27 mouse cellular contexts compared by ENCODE assay signal in genomic region chr4:65283611-65284010, GRCm38 (mm10).
DNase-seq lines count a peak whose midpoint lies in the region; ATAC-seq and TF ChIP-seq lines count a peak whose summit lies in the region.
"Had no signal": no experiment of that assay in that cellular context is flagged by ENCODE, and none has a peak within 500 bp of the region (broad histone marks: within the 10 kb centered on the region; RNA-seq: fewer than 3 reads in every experiment).

No protein-coding gene starts in this region.

- TF ChIP-seq RAD21 in MEL (IDR thresholded peaks at IDR 0.05; ENCODE audit: low read depth, low read length): no peak

- no peaks in the 10 kb centered on the region for H3K9me3 ChIP-seq in MEL (replicated peaks; ENCODE audit: insufficient read depth, low read length)
- no peaks in the 10 kb centered on the region for H3K9me3 ChIP-seq in liver, embryonic 12.5 days (replicated peaks)
- H3K9me3 ChIP-seq in liver, embryonic 15.5 days (replicated peaks): no peaks in the 10 kb centered on the region
- H3K9me3 ChIP-seq: embryonic facial prominence, embryonic 10.5 days; embryonic facial prominence, embryonic 13.5 days; forebrain, embryonic 12.5 days; forebrain, embryonic 15.5 days; heart, embryonic 10.5 days; hindbrain, embryonic 12.5 days; hindbrain, embryonic 15.5 days had no signal

- peak in 1 of 2 experiments; percentile 17; a peak in 1 of 4 replicates for TF ChIP-seq EP300 in MEL (IDR thresholded peaks at IDR 0.05; ENCODE audit: low read depth in 1 of 2, low read length in 2 of 2)

- H3K9ac ChIP-seq in MEL (ENCODE audit: control insufficient read depth, low read depth, low read length, poor library complexity, severe bottlenecking): no peak overlapping the region
- H3K9ac ChIP-seq in liver, embryonic 12.5 days: no peak overlapping the region
- H3K9ac ChIP-seq in liver, embryonic 15.5 days: no peak overlapping the region
- H3K9ac ChIP-seq: embryonic facial prominence, embryonic 13.5 days; forebrain, embryonic 12.5 days; forebrain, embryonic 15.5 days; hindbrain, embryonic 12.5 days; hindbrain, embryonic 15.5 days had no signal

- no peaks in the 10 kb centered on the region for H3K79me2 ChIP-seq in MEL (ENCODE audit: control insufficient read depth, insufficient read depth, low read length, poor library complexity)

- peaks cover 2 to 8% of the 10 kb centered on the region in 2 experiments; a peak in 3 of 4 replicates for H3K4me1 ChIP-seq in MEL (ENCODE audit: control insufficient read depth in 1 of 2, insufficient read depth in 2 of 2, low read length in 2 of 2)
- H3K4me1 ChIP-seq in liver, embryonic 12.5 days: peaks cover 43% of the 10 kb centered on the region
- 0 out of 2 replicates have a peak, but pooled peaks cover 11% of the 10 kb centered on the region for H3K4me1 ChIP-seq in liver, embryonic 15.5 days (replicated peaks)

- intact Hi-C loops in gastrocnemius, postnatal 14 days (cut with DNase I; ENCODE audit: low total_unique reads): no loop called here

- H3K27ac ChIP-seq in MEL (ENCODE audit: control insufficient read depth, low read depth, low read length): 0 out of 2 replicates have a peak overlapping the region, but pooled peaks have one; percentile 15
- no peak overlapping the region for H3K27ac ChIP-seq in liver, embryonic 12.5 days
- no peak overlapping the region for H3K27ac ChIP-seq in liver, embryonic 15.5 days (replicated peaks)
- H3K27ac ChIP-seq: embryonic facial prominence, embryonic 10.5 days; embryonic facial prominence, embryonic 13.5 days; forebrain, embryonic 12.5 days; forebrain, embryonic 15.5 days; heart, adult 2 months; heart, embryonic 10.5 days; hindbrain, embryonic 12.5 days; hindbrain, embryonic 15.5 days had no signal

- H3K4me3 ChIP-seq in MEL (ENCODE audit: control insufficient read depth in 1 of 2, insufficient read depth in 1 of 2, low read depth in 2 of 2, low read length in 2 of 2): no peak overlapping the region
- H3K4me3 ChIP-seq in liver, embryonic 12.5 days: no peak overlapping the region
- H3K4me3 ChIP-seq in liver, embryonic 15.5 days (replicated peaks): no peak overlapping the region
- H3K4me3 ChIP-seq: embryonic facial prominence, embryonic 10.5 days; embryonic facial prominence, embryonic 13.5 days; erythroblast, embryonic 14.5 days; forebrain, embryonic 12.5 days; forebrain, embryonic 15.5 days; heart, adult 2 months; heart, embryonic 10.5 days; hindbrain, embryonic 12.5 days; hindbrain, embryonic 15.5 days had no signal

- ATAC-seq in liver, embryonic 12.5 days: peak; percentile 77
- peak; percentile 57 for ATAC-seq in liver, embryonic 15.5 days (ENCODE audit: insufficient read depth)
- peak; percentile 70 for ATAC-seq in megakaryocyte-erythroid progenitor cell, adult 5-6 weeks (replicated peaks; ENCODE audit: low FRiP score, low TSS enrichment, poor library complexity, severe bottlenecking)
- ATAC-seq: forebrain, embryonic 15.5 days had no signal

- no peak overlapping the region for H3K4me2 ChIP-seq in liver, embryonic 12.5 days
- no peak overlapping the region for H3K4me2 ChIP-seq in liver, embryonic 15.5 days
- H3K4me2 ChIP-seq: embryonic facial prominence, embryonic 13.5 days; forebrain, embryonic 12.5 days; forebrain, embryonic 15.5 days; hindbrain, embryonic 12.5 days; hindbrain, embryonic 15.5 days had no signal

- 28% methylated on average over 2 of the region's 2 CpGs for WGBS in liver, embryonic 12.5 days (ENCODE audit: insufficient replicate concordance)
- WGBS in liver, embryonic 15.5 days (ENCODE audit: insufficient replicate concordance): 16% methylated on average over 2 of the region's 2 CpGs

- TF ChIP-seq CTCF in MEL (IDR thresholded peaks at IDR 0.05 in 2 of 3, conservative IDR thresholded peaks at IDR 0.05 in 1 of 3; ENCODE audit: control insufficient read depth in 1 of 3, insufficient read depth in 1 of 3, low read depth in 2 of 3, low read length in 3 of 3, poor library complexity in 1 of 3, severe bottlenecking in 1 of 3): no peak

- no peak for TF ChIP-seq POLR2A in MEL (IDR thresholded peaks at IDR 0.05; ENCODE audit: control insufficient read depth in 1 of 2, insufficient read depth in 1 of 2, low read depth in 1 of 2, low read length in 2 of 2, poor library complexity in 1 of 2)

- H3K27me3 ChIP-seq in MEL (ENCODE audit: control insufficient read depth in 1 of 2, insufficient read depth in 2 of 2, low read length in 2 of 2): no peaks in the 10 kb centered on the region
- H3K27me3 ChIP-seq in liver, embryonic 12.5 days (replicated peaks): no peaks in the 10 kb centered on the region
- H3K27me3 ChIP-seq in liver, embryonic 15.5 days: no peaks in the 10 kb centered on the region
- H3K27me3 ChIP-seq: CH12.LX; embryonic facial prominence, embryonic 13.5 days; forebrain, embryonic 12.5 days; forebrain, embryonic 15.5 days; hindbrain, embryonic 12.5 days; hindbrain, embryonic 15.5 days had no signal

- H3K36me3 ChIP-seq in MEL (ENCODE audit: control insufficient read depth in 1 of 2, insufficient read depth in 2 of 2, low read length in 2 of 2): peaks cover 0 to 12% of the 10 kb centered on the region in 2 experiments; a peak in 2 of 4 replicates
- no peaks in the 10 kb centered on the region for H3K36me3 ChIP-seq in liver, embryonic 12.5 days
- no peaks in the 10 kb centered on the region for H3K36me3 ChIP-seq in liver, embryonic 15.5 days (replicated peaks)
- H3K36me3 ChIP-seq: embryonic facial prominence, embryonic 10.5 days; embryonic facial prominence, embryonic 13.5 days; forebrain, embryonic 12.5 days; forebrain, embryonic 15.5 days; G1E; heart, embryonic 10.5 days; hindbrain, embryonic 12.5 days; hindbrain, embryonic 15.5 days had no signal

- peak; percentile 20 for DNase-seq in MEL (ENCODE audit: low read depth, low spot score)
- DNase-seq in kidney, adult 11 months: no peak
- DNase-seq in gastrocnemius, postnatal 14 days: no peak
- no peak for DNase-seq in urinary bladder, adult 18-20 months (ENCODE audit: low spot score in 2 of 2)
- DNase-seq: adrenal gland, adult 2 months; adrenal gland, postnatal 14 days; B cell, adult 2 months; cerebellum, adult 11 months; cerebellum, adult 2 months; cerebellum, postnatal 10 days; cerebellum, postnatal 36 days; embryo, embryonic 11 days; gastrocnemius, postnatal 36 days; heart, adult 2 months had no signal

TF ChIP-seq in MEL, 35 proteins besides CTCF, POLR2A, EP300 and RAD21:
- 0 out of 2 replicates have a peak, but pooled peaks have one; percentile 7 for TF ChIP-seq GATA1 (IDR thresholded peaks at IDR 0.05; ENCODE audit: low read depth, low read length)
- TF ChIP-seq USF2 (IDR thresholded peaks at IDR 0.05; ENCODE audit: borderline replicate concordance in 1 of 2, insufficient read depth in 1 of 2, low read depth in 1 of 2, low read length in 2 of 2): no peak
- TF ChIP-seq MAZ (IDR thresholded peaks at IDR 0.05; ENCODE audit: low read depth, low read length): no peak
